Mouse (Mus musculus): ENCODE measurements around the gene Uvssa.

- TF ChIP-seq CTCF (IDR thresholded peaks at IDR 0.05; ENCODE audit: low read depth, low read length), result no peak
- TF ChIP-seq GATA1 (IDR thresholded peaks at IDR 0.05; ENCODE audit: borderline replicate concordance, low read length), result no peak
- no peak for TF ChIP-seq TAL1 (conservative IDR thresholded peaks at IDR 0.05; ENCODE audit: low read depth, low read length)
Observed at GRCm38 (mm10) chr5:33434141-33434780, 55.9 kb downstream of the Uvssa start.
